Mouse (Mus musculus) ovary, postnatal 10 days (tissue): ENCODE measurements around the gene Rnf113a1.
"Not testable (repeated sequence)": the region's sequence is repeated elsewhere in the genome, so short reads cannot be mapped to it uniquely, and the experiment has no call there.

Source experiments
- DNase-seq: peaks from one replicate; pipeline ENCODE4 v3.0.0; 2022; ENCODE audit warnings: low spot score

The Rnf113a1 gene

DNA sequence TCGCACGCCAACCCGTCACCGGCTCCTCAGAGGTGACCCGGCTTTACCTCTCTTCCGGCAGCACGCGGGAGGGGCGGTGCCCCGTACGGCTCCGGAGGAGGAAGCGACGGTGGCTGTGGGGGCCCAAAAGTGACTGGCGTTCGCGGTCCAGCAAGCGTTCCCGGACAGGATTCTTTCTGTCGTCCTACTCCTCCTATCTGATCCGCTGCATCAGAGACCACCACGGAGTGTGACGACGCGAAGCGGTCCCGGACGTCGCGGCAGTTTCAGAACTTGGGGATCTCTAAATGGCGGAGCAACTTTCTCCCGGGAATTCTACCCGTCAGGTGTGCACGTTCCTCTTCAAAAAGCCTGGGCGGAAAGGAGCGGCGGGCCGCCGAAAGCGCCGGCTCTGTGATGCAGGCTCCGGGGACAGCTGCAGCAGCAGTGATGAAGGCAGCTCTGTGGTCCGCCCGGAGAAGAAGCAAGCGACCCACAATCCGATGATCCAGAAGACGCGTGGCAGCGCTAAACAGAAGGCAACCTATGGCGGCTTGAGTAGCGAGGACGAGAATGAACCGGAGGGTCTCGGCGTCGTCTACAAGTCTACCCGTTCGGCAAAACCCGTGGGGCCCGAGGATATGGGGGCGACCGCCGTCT, at the start of gene Rnf113a1, which contains the start of gene Ndufa1:
Gene Rnf113a1 (plus strand): TSS at position 141 of the 639 bp plus-strand sequence.
Gene Ndufa1 (minus strand): TSS at position 59 of the 639 bp plus-strand sequence.
- peak; percentile 57 for DNase-seq

DNA sequence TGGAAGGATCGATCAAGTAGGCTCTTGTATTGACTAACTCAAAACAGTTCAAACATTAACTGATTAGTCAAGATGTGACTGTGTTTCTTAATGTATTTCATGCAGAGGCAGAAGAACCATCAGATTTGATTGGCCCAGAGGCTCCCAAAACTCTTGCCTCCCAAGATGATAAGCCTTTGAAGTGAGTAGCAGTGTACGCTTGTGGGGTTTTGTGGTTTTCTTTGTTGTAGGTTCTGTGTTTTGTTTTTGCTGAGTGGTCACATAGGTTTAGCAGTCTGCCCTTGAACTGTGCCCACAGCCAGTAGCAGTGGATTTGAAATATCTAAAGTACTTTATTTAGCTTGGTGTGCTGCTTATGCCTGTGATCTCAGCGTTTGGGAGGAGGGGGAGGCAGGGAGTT, 49.3 kb upstream of the Rnf113a1 start:
- no peak for DNase-seq

DNA sequence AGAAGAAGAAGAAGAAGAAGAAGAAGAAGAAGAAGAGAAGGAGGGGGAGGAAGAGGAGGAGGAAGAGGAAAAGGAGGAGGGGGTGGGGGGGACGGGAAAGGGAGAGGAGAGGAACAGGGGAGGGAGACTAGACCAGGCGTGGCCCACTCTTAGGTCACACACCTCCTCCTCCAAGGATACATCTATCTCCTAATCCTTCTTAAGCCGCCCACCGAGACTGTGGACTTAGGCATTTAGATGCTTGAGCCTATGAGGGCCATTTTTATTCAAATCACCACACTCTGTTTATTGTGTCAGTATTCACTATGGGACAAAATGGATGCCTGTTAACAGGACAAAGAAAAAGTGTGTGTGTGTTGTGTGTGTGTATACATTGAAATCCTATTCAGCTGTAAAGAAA, 46.5 kb upstream of the Rnf113a1 start:
- DNase-seq, result not testable (repeated sequence)

DNA sequence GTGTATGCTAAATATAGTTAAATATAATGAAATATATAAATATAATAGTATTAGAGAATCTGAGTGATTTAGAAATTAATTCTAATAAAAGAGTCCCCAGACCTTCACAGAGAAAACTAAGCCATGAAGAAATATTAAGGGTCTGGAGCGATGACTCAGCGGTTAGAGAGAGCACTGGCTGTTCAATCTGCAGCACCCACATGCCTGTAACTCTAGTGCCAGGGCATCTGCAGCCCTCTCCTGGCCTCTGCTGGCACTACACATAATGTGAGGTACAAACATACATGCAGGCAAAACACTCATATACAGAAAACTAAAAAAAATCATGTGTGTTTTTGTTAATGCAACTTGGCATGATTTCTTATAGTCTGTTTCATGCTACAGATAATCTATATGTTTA, 46.1 kb upstream of the Rnf113a1 start:
- DNase-seq, result no peak

DNA sequence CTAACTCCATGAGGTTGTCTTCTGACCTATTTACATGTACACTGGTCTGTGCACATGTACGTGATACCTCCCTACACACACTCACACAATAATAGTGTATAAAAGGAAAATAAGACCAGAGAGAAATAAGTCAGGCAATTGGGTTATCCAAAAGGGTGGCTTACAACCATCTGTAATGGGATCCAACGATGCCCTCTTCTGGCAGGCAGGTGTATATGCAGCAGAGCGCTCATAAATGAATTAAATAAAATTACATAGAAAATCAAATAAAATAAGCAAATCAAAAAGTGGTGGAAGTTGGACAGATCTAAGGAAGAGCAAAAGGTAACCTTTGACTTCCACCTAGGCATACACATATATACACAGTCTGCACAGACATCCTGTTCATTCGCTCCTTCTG, 33.2 kb upstream of the Rnf113a1 start:
- DNase-seq, result no peak

DNA sequence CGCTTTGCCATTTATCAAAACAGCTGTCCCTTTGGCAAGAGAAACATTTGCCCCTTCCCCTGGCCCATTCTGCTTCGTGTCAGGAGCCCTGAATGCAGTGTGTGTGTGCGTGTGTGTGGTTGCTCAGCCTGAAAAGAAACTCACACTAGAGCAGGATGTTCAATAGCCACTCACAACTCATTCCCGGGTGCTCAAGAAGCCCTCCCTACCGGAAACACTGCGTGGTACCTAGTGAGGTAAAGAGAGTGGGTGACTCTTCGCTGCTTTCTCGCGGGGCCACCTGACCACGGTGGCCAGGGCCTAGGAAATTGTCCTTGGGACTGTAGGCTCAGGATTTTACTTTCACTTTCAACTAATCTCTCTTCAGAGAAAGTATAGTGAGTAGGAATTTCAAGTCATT, 29.9 kb upstream of the Rnf113a1 start:
- no peak for DNase-seq

DNA sequence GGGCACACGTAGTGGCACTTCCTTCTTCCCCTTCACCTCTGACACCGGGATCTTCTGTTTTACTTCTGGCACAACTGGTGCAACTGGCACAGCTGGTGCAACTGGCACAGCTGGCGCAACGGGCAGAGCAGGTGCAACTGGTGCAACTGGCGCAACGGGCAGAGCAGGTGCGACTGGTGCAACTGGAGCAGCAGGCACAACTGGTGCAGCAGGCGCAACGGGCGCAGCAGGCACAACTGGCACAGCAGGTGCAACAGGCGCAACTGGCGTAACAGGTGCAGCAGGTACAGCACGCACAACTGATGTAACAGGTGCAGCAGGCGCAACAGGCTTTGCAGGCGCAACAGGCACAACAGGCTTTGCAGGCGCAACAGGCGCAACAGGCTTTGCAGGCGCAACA, 27.9 kb upstream of the Rnf113a1 start:
- DNase-seq, result no peak

DNA sequence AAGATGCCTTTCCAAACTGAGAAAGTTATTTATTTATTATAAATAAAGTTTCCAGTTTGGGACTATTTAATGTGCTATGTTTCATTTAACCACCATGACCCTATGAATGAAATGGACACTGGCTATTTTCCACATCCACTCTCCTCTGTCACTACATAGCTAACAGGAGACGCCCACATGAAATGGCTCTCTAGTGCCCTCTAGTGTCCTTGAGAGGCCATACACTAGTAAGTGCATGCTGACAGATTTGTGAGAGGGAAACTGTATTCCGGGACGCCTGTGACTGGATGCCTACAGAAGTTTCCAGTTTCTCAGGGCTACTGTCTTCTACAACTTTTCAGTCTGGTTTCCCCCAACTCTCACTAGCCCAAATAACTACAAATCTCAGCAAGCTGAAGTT, 24.0 kb upstream of the Rnf113a1 start:
- no peak for DNase-seq

DNA sequence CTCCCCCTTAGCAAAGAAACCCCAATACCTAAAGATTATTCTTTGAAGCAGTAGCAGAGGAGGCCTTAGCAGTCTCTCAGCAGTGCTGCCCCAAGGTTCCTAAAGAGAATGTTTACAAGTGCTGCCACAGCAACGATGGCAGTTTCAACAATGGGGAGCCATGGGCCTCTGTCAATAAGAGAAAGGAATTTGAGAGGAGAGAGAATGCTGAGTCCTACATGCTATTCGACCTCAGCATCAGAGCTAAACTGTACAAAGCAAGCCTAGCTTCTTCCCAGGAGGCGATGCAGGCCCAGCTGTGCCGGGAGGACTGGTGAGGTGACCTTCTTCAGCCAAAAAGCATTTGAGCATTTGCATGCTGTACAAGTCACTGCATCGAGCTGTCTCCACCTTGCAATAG, 22.3 kb upstream of the Rnf113a1 start, which contains the start of gene Akap14:
Gene Akap14 (minus strand): TSS at position 101 of the 400 bp plus-strand sequence.
- DNase-seq, result no peak

DNA sequence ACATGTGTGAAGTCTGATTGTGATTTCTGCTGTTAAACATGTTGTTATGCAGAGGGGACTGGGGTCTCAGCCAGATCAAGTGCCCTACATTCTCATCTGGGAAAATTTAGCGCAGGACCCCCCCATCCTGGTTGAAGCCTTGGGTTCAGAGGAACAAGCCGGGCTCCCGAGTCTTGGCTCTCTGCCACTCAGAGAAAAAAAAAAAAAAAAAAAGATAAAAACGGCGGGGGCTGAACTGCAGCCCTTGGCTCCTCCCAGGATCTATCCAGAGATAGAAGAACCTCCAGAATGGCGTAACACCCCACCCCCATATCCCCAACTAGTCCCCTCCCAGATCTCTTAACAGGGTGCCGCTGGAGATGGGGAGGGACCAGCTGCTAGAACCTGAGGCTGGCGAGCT, 6.6 kb upstream of the Rnf113a1 start:
- not testable (repeated sequence) for DNase-seq

DNA sequence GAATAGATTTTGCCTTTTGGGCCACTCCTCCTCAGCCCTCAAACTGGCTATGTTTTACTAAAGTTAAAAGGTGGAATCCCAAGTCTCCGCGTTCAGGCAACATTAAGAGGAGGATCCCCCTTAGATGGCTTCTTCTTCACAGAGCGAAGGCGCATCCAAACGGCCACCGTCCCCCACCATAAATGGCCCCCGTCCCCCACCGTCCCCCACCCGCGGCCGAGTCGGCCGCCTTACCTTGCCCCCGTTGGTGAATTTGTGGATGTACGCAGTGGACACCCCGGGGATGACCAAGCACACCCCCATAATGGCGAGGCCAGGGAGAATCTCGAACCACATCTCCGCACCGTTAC, 315 bp upstream of the Rnf113a1 start:
- DNase-seq, result no peak

DNA sequence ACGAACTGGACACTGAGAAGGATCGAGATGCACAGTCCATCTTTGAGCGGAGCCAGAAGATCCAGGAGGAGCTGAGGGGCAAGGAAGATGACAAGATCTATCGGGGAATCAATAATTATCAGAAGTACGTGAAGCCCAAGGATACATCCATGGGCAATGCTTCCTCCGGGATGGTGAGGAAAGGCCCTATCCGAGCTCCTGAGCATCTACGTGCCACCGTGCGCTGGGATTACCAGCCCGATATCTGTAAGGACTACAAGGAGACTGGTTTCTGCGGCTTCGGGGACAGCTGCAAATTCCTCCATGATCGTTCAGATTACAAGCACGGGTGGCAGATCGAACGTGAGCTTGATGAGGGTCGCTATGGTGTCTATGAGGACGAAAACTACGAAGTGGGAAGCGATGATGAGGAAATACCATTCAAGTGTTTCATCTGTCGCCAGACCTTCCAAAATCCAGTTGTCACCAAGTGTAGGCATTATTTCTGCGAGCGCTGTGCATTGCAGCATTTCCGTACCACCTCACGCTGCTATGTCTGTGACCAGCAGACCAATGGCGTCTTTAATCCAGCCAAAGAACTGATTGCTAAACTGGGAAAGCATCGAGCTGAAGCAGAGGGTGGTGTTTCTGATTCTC, 817 bp downstream of the Rnf113a1 start:
- DNase-seq, result no peak

DNA sequence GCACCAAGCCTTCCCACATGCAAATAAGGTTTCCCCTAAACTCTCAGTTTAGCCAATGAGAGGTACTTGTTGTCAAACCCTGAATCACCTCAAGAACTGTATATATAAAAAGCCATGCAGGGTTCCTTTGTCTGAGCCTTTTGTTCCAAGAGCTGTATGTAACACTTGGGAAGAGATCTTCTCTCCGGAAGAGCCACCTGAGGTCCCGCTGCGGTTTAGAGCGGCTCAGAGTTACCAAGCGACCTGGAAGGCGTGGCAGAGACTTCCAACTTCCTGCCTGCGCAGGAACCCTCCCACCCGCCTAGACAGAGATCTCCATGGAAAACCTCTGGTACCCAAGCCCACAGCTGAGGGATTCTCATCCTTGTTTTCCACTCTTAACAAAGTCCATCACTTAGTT, 7.6 kb downstream of the Rnf113a1 start:
- no peak for DNase-seq

DNA sequence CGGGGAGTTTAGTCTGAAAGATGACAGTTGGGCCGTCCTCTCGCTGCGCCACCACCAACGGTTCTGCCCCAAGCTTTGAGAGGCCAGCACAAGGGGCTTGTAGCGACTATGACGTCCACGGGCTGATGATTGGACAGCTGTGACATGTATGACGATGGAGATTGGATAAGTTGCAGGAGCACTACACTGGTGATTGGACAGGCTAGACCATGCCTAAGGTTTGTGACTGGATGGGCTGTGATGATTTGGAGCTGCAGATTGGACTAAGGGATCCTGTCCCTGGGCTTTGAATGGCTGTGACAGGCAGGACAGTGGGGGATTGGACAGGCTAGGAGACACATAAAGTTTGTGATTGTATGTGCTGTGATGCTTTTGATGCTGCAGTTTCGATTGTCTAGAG, 19.9 kb downstream of the Rnf113a1 start, which contains the start of gene Gm9:
Gene Gm9 (minus strand): TSS at position 101 of the 400 bp plus-strand sequence.
- no peak for DNase-seq

DNA sequence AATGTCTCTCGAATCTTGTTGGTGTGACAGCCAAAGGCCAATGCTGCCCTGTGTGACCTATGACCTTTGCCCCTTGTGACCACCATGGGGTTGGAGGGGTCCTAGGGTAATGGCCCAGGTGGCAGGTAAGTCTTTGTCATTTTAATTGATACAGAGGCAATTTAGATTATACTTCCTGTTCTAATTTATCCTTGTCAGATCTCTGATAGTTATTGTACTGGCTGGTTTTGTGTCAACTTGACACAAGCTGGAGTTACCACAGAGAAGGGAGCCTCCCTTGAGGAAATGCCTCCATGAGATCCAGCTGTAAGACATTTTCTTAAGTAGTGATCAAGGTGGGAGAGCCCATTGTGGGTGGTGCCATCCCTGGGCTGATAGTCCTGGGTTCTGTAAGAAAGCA, 31.1 kb downstream of the Rnf113a1 start, which contains the start of gene Rhox1:
Gene Rhox1 (minus strand): TSS at position 101 of the 400 bp plus-strand sequence.
- not testable (repeated sequence) for DNase-seq
